In genomic region chr6:135295082-135295861, GRCm38 (mm10) we compare ENCODE assay signal across 9 mouse cellular contexts. TPM values are rescaled to one million over a fixed set of nuclear protein-coding genes. Genes with fewer than 3 reads are reported as not detected.
DNase-seq lines count a peak whose midpoint lies in the region; ATAC-seq and TF ChIP-seq lines count a peak whose summit lies in the region.
"Had no signal": no experiment of that assay in that cellular context is flagged by ENCODE, and none has a peak within 500 bp of the region (broad histone marks: within the 10 kb centered on the region; RNA-seq: fewer than 3 reads in every experiment).

No protein-coding gene starts in this region.

- no peak overlapping the region for H3K27ac ChIP-seq in liver, adult 2 months (replicated peaks; ENCODE audit: insufficient read depth, low read depth, low read length)
- no peak overlapping the region for H3K27ac ChIP-seq in liver, embryonic 12.5 days
- H3K27ac ChIP-seq in embryonic facial prominence, embryonic 15.5 days (replicated peaks): peak overlapping the region; percentile 90
- H3K27ac ChIP-seq in heart, embryonic 10.5 days: no peak overlapping the region

- H3K4me1 ChIP-seq in liver, adult 2 months (ENCODE audit: control insufficient read depth, insufficient read depth, low read length): 0 out of 2 replicates have a peak, but pooled peaks cover 2% of the 10 kb centered on the region
- H3K4me1 ChIP-seq in liver, embryonic 12.5 days: no peaks in the 10 kb centered on the region
- peaks cover 30% of the 10 kb centered on the region for H3K4me1 ChIP-seq in embryonic facial prominence, embryonic 15.5 days
- no peaks in the 10 kb centered on the region for H3K4me1 ChIP-seq in heart, embryonic 10.5 days

- no peak overlapping the region for H3K4me3 ChIP-seq in liver, adult 2 months (ENCODE audit: insufficient read depth, low read depth, low read length)
- H3K4me3 ChIP-seq in liver, embryonic 12.5 days: no peak overlapping the region
- no peak overlapping the region for H3K4me3 ChIP-seq in embryonic facial prominence, embryonic 15.5 days (replicated peaks)
- H3K4me3 ChIP-seq in heart, embryonic 10.5 days: no peak overlapping the region

- TF ChIP-seq POLR2A in liver, adult 2 months (IDR thresholded peaks at IDR 0.05; ENCODE audit: extremely low read depth, insufficient read depth, low read length): no peak

- ATAC-seq in liver, embryonic 12.5 days: no peak
- peak; percentile 77 for ATAC-seq in embryonic facial prominence, embryonic 15.5 days (ENCODE audit: insufficient number of reproducible peaks, low FRiP score, low TSS enrichment, low read depth)

- 64% methylated on average over 11 of the region's 11 CpGs for WGBS in liver, adult 2 months
- 66% methylated on average over 11 of the region's 11 CpGs for WGBS in liver, embryonic 12.5 days (ENCODE audit: insufficient replicate concordance)
- WGBS in embryonic facial prominence, embryonic 15.5 days: 50% methylated on average over 11 of the region's 11 CpGs
- 74% methylated on average over 11 of the region's 11 CpGs for WGBS in heart, embryonic 10.5 days

- peak; percentile 63 for DNase-seq in liver, adult 2 months (ENCODE audit: extremely low read depth, low read depth, low spot score)
- DNase-seq in layer of hippocampus, adult 9-11 months: peak; percentile 40
- peak; percentile 31 for DNase-seq in urinary bladder, adult 2 months (ENCODE audit: low spot score)
- no peak for DNase-seq in spleen, postnatal 10 days (ENCODE audit: low spot score in 2 of 2)
- DNase-seq in embryo, embryonic 11 days: no peak
- DNase-seq in heart, embryonic 10.5 days (ENCODE audit: low spot score): no peak

- no peaks in the 10 kb centered on the region for H3K79me2 ChIP-seq in liver, adult 2 months (ENCODE audit: control insufficient read depth, insufficient read depth, low read length)

- H3K9ac ChIP-seq in liver, adult 2 months (ENCODE audit: low read depth, low read length): no peak overlapping the region
- no peak overlapping the region for H3K9ac ChIP-seq in liver, embryonic 12.5 days
- H3K9ac ChIP-seq in embryonic facial prominence, embryonic 15.5 days: no peak overlapping the region

- H3K27me3 ChIP-seq in liver, adult 2 months (ENCODE audit: control insufficient read depth, insufficient read depth, low read length): no peaks in the 10 kb centered on the region
- H3K27me3 ChIP-seq in liver, embryonic 12.5 days (replicated peaks): peaks cover 3% of the 10 kb centered on the region; the same call in 1 of the 2 replicates
- H3K27me3 ChIP-seq in embryonic facial prominence, embryonic 15.5 days: no peaks in the 10 kb centered on the region
- peaks cover 8% of the 10 kb centered on the region; the same call in 1 of the 2 replicates for H3K27me3 ChIP-seq in heart, embryonic 10.5 days (ENCODE audit: insufficient read depth, poor library complexity, severe bottlenecking)

- H3K36me3 ChIP-seq in liver, adult 2 months (ENCODE audit: control insufficient read depth, insufficient read depth, low read length): no peaks in the 10 kb centered on the region
- H3K36me3 ChIP-seq in liver, embryonic 12.5 days: no peaks in the 10 kb centered on the region
- H3K36me3 ChIP-seq in embryonic facial prominence, embryonic 15.5 days: no peaks in the 10 kb centered on the region
- no peaks in the 10 kb centered on the region for H3K36me3 ChIP-seq in heart, embryonic 10.5 days

- no peak for TF ChIP-seq CTCF in liver, adult 2 months (IDR thresholded peaks at IDR 0.05; ENCODE audit: low read depth, low read length)

- H3K9me3 ChIP-seq in liver, embryonic 12.5 days (replicated peaks): no peaks in the 10 kb centered on the region
- no peaks in the 10 kb centered on the region for H3K9me3 ChIP-seq in embryonic facial prominence, embryonic 15.5 days (replicated peaks)
- H3K9me3 ChIP-seq in heart, embryonic 10.5 days: no peaks in the 10 kb centered on the region

- H3K4me2 ChIP-seq in liver, embryonic 12.5 days: no peak overlapping the region
- 0 out of 2 replicates have a peak overlapping the region, but pooled peaks have one; percentile 17 for H3K4me2 ChIP-seq in embryonic facial prominence, embryonic 15.5 days (replicated peaks)

RNA-seq across cellular contexts. Expression of gene Pbp2, which starts 14.9 kb away (rescaled TPM):
- total RNA-seq in liver, adult 2 months (2014; rRNA removed): not detected in 2 replicates
- polyA plus RNA-seq in liver, adult 2 months (2012; rRNA removed): not detected in 2 replicates
- not detected in 2 replicates for polyA plus RNA-seq in liver, embryonic 12.5 days (2016; fragmentation: Nextera tagmentation; extraction: Ambion mirVana)
- polyA plus RNA-seq in embryonic facial prominence, embryonic 15.5 days (2015; fragmentation: Nextera tagmentation; extraction: Ambion mirVana): 0.91 and 1.5 TPM in 2 replicates
- 0.41 and 0.52 TPM in 2 replicates for polyA plus RNA-seq in urinary bladder, adult 2 months (2012; rRNA removed)
- polyA plus RNA-seq in heart, embryonic 10.5 days (2016; fragmentation: Nextera tagmentation; extraction: Ambion mirVana): 0.16 TPM in 1 of 2 replicates, not detected in the other
- total RNA-seq: hematopoietic stem cell, adult 5-6 weeks had no signal

RNA-seq across cellular contexts. Expression of gene Gsg1, which starts 41.1 kb away (rescaled TPM):
- total RNA-seq in liver, adult 2 months (2014; rRNA removed): 0.13 TPM in 1 of 2 replicates, not detected in the other
- polyA plus RNA-seq in liver, adult 2 months (2012; rRNA removed): 0.16 and 0.29 TPM in 2 replicates
- polyA plus RNA-seq in liver, embryonic 12.5 days (2016; fragmentation: Nextera tagmentation; extraction: Ambion mirVana): 0.10 and 0.32 TPM in 2 replicates
- 2.1 and 2.6 TPM in 2 replicates for polyA plus RNA-seq in embryonic facial prominence, embryonic 15.5 days (2015; fragmentation: Nextera tagmentation; extraction: Ambion mirVana)
- 0.06 and 0.21 TPM in 2 replicates for polyA plus RNA-seq in urinary bladder, adult 2 months (2012; rRNA removed)
- polyA plus RNA-seq in heart, embryonic 10.5 days (2016; fragmentation: Nextera tagmentation; extraction: Ambion mirVana): 0.47 and 3.9 TPM in 2 replicates

Comparison
In these comparisons a context has a peak if more than half of its experiments do, and no peak if none do; other contexts are left out.
1. DNase-seq: peak in liver, adult 2 months (single experiment), layer of hippocampus, adult 9-11 months (single experiment) and urinary bladder, adult 2 months (single experiment); none in spleen, postnatal 10 days (0 of 2), embryo, embryonic 11 days (single experiment) and heart, embryonic 10.5 days (single experiment).